Mouse (Mus musculus) midbrain, postnatal 0 days (tissue): ENCODE data around the gene Lsm5. TPM values are rescaled to one million over a fixed set of nuclear protein-coding genes. Genes with fewer than 3 reads are reported as not detected.
A peak's percentile ranks its signal among the peaks of the same experiment; 100 is the strongest.

Experiments used
- ATAC-seq: fragments of 200-750 bp; cut with Nextera tagmentation; 2 replicates; pipeline ENCODE4 v1.8.0; 2017; ENCODE audit warnings: moderate number of reproducible peaks, mild to moderate bottlenecking, moderate TSS enrichment, moderate library complexity; ENCODE audit not compliant: low FRiP score
- DNase-seq: peaks from one replicate; pipeline ENCODE4 v3.0.0-alpha.2; 2015; ENCODE audit warnings: low spot score
- H3K27ac ChIP-seq: fragments of 300-500 bp; sonication (generic); 2 replicates; pipeline ENCODE4 v1.5.1; 2014; ENCODE audit warnings: low read depth, mild to moderate bottlenecking, low read length, mixed read lengths
- H3K27me3 ChIP-seq: fragments of 300-500 bp; sonication (generic); 2 replicates; pipeline ENCODE4 v1.6.1; 2014; ENCODE audit warnings: low read length, control low read depth, mixed read lengths; ENCODE audit not compliant: insufficient read depth
- H3K36me3 ChIP-seq: fragments of 300-500 bp; sonication (generic); 2 replicates; pipeline ENCODE4 v1.6.1; 2014; ENCODE audit warnings: low read length, control low read depth, mixed read lengths; ENCODE audit not compliant: insufficient read depth
- H3K4me1 ChIP-seq: fragments of 300-500 bp; sonication (generic); 2 replicates; pipeline ENCODE4 v1.6.1; 2014; ENCODE audit warnings: mild to moderate bottlenecking, control low read depth, antibody characterized with exemption, low read length, mixed read lengths; ENCODE audit not compliant: insufficient read depth
- H3K4me2 ChIP-seq: fragments of 300-500 bp; sonication (generic); 2 replicates; pipeline ENCODE4 v1.6.1; 2014; ENCODE audit warnings: low read depth, mild to moderate bottlenecking, low read length, mixed read lengths; ENCODE audit not compliant: poor library complexity, severe bottlenecking
- H3K4me3 ChIP-seq: fragments of 300-500 bp; sonication (generic); 2 replicates; pipeline ENCODE4 v1.5.1; 2014; ENCODE audit warnings: low read depth, mild to moderate bottlenecking, low read length, moderate library complexity
- H3K9ac ChIP-seq: fragments of 300-500 bp; sonication (generic); replicated peaks from 2 replicates; pipeline ENCODE4 v1.6.1; 2014; ENCODE audit warnings: mild to moderate bottlenecking, low read length, moderate library complexity, mixed read lengths; ENCODE audit not compliant: poor library complexity, severe bottlenecking
- H3K9me3 ChIP-seq: fragments of 300-500 bp; sonication (generic); 2 replicates; pipeline ENCODE4 v1.6.1; 2016; ENCODE audit warnings: low read length, control low read depth
- CTCF ChIP-seq: IDR thresholded peaks from 2 replicates; pipeline ENCODE4 v1.5.1; 2016; ENCODE audit warnings: antibody characterized with exemption, mild to moderate bottlenecking
- WGBS: fragments of 180-500 bp; shearing (Covaris S2); extraction: QIAGEN DNeasy Blood & Tissue Kit; methylation state at CpG from one replicate; pipeline ENCODE4 v1.1.7; 2014; 5-methylcytosine and 5-hydroxymethylcytosine counted together
- polyA plus RNA-seq: library from polyadenylated mRNA; unstranded; fragments of >200 nt; fragmentation: Nextera tagmentation; extraction: Ambion mirVana; gene quantifications from 2 replicates; pipeline ENCODE4 v1.2.1, GENCODE M21; 2015
- total RNA-seq: library from RNA; depleted of rRNA; stranded (reverse); fragments of >200 nt; gene quantifications from 2 replicates; pipeline ENCODE4 v1.2.3, GENCODE M21; 2014

Gene Lsm5
- total and polyA plus RNA-seq, 2 experiments from 2014 or later: 36.8 to 90.5 TPM

DNA sequence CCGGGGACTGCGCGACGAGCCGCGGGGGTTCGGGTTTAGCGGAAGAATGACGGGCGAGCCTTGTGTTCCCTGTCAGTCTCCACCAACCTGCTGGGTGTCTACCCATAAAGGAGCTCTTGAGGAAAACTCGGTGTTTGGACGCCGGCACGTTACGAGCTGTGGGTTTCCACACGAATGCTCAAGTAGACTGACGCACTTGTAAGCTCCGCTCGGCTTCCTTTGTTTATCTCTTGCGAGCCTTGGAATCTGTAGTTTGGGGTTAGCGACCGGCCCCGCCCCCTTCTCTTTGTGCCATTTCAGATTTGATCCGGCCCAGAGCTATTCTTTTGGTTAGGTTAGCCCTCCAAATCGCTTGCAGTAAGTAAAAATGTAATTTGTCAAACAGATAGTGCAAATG lies 10.8 kb upstream of the Lsm5 start:
- WGBS: under 1% methylated on average over 25 of the region's 25 CpGs
- H3K27me3 ChIP-seq: no peaks in the 10 kb centered on the region
- H3K36me3 ChIP-seq: no peaks in the 10 kb centered on the region
- peak overlapping the region; percentile 93 for H3K27ac ChIP-seq
- H3K4me3 ChIP-seq: peak overlapping the region; percentile 82
- ATAC-seq: peak; percentile 72
- no peaks in the 10 kb centered on the region for H3K9me3 ChIP-seq
- peaks cover 2% of the 10 kb centered on the region; the same call in 1 of the 2 replicates for H3K4me1 ChIP-seq
- peak; percentile 78 for DNase-seq
- peak overlapping the region; percentile 62 for H3K4me2 ChIP-seq
- TF ChIP-seq CTCF: no peak
- peak overlapping the region; percentile 80 for H3K9ac ChIP-seq

GRCm38 (mm10) chr6:56714574-56715269 lies 10.2 kb upstream of the Lsm5 start, which contains the start of gene Avl9:
Avl9 (plus strand) TSS chr6:56714899.
- Histone ChIP-seq H3K9me3 (no peaks in the 10 kb centered on the region), H3K36me3 (no peaks in the 10 kb centered on the region), H3K4me2 (peak within 1 kb of the TSS; percentile 62), H3K27me3 (no peaks in the 10 kb centered on the region), H3K27ac (peak within 1 kb of the TSS; percentile 93), H3K4me3 (peak within 1 kb of the TSS; percentile 82), H3K4me1 (peaks cover 2% of the 10 kb centered on the region; the same call in 1 of the 2 replicates), H3K9ac (peak within 1 kb of the TSS; percentile 80)
- under 1% methylated on average over 61 of the region's 64 CpGs for WGBS
- DNase-seq (peak; percentile 96), ATAC-seq (peak; percentile 96)
- TF ChIP-seq CTCF: peak; percentile 73

DNA sequence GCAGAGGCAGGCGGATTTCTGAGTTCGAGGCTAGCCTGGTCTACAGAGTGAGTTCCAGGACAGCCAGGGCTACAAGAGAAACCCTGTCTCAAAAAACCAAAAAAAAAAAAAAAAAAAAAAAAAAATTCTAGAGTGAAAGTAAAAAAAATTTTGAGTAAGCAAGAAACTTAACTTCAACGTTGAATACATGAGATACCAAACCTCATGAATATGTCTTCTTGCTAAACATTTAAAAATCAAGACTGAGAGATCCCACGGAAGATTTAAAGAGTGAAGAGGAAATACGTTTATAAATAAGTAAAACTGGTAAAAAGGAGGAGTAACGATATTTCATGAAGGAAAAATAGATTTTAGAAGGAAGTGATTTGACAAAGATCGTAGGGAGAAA lies 9.7 kb upstream of the Lsm5 start:
- DNase-seq (no peak), ATAC-seq (no peak)
- H3K36me3 ChIP-seq: no peaks in the 10 kb centered on the region
- H3K9ac ChIP-seq: peak overlapping the region; percentile 80; the same call in 1 of the 2 replicates
- H3K4me2 ChIP-seq: peak overlapping the region; percentile 62
- WGBS: 41% methylated on average over 7 of the region's 7 CpGs
- peak overlapping the region; percentile 82 for H3K4me3 ChIP-seq
- H3K27me3 ChIP-seq: no peaks in the 10 kb centered on the region
- H3K9me3 ChIP-seq: no peaks in the 10 kb centered on the region
- no peak for TF ChIP-seq CTCF
- H3K27ac ChIP-seq: peak overlapping the region; percentile 93
- peaks cover 2% of the 10 kb centered on the region; the same call in 1 of the 2 replicates for H3K4me1 ChIP-seq

DNA sequence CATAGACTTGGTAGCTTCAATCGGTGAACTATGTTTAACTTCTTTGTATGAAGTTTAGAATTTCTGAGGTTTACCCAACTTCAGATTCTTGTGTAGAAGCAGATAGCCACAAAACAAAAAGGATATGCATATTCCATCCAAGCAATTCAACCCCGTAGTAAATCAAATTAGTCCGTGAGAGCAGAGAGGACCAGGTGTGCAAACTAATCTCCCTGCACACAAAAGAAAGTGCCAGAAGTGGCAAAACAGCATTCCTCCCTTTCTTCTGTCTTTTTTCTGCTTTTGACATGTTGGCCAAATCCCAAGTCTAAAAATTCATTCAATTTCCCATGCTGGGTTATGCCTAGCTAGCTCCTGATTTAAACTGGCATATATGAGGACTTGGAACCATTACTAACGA lies 12.1 kb downstream of the Lsm5 start:
- no peak overlapping the region for H3K9ac ChIP-seq
- H3K27me3 ChIP-seq: no peaks in the 10 kb centered on the region
- no peaks in the 10 kb centered on the region for H3K4me1 ChIP-seq
- WGBS: 47% methylated on average over 4 of the region's 4 CpGs
- H3K9me3 ChIP-seq: no peaks in the 10 kb centered on the region
- ATAC-seq: no peak
- no peak overlapping the region for H3K27ac ChIP-seq
- no peak overlapping the region for H3K4me2 ChIP-seq
- no peak for DNase-seq
- no peak for TF ChIP-seq CTCF
- no peaks in the 10 kb centered on the region for H3K36me3 ChIP-seq
- no peak overlapping the region for H3K4me3 ChIP-seq

DNA sequence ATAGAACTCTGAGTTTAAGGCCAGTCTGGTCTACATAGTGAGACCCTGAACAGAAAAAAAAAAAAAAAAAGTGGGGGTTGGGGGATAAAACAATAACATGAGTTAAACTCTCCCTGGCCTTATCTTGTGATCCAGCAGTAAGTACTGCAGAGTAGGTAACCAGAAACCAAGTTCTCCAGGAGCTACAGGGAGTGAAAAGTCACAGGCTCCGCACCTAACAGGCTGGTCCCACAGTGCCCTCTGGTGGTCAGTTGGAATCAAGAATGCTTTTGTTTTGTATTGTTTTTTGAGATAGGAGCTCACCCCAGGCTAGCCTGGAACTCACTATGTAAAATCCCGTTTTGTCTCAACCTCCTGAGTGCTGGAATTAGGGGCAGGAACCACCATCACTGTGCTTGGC lies 13.3 kb downstream of the Lsm5 start:
- Histone ChIP-seq H3K9ac (no peak overlapping the region), H3K27ac (no peak overlapping the region), H3K27me3 (no peaks in the 10 kb centered on the region), H3K36me3 (no peaks in the 10 kb centered on the region), H3K4me2 (no peak overlapping the region), H3K4me3 (no peak overlapping the region), H3K4me1 (no peaks in the 10 kb centered on the region), H3K9me3 (no peaks in the 10 kb centered on the region)
- 1% methylated on average over 2 of the region's 2 CpGs for WGBS
- ATAC-seq (0 out of 2 replicates have a peak, but pooled peaks have one; percentile 13), DNase-seq (peak; percentile 88)
- peak; percentile 84 for TF ChIP-seq CTCF

GRCm38 (mm10) chr6:56688238-56688637 lies 16.3 kb downstream of the Lsm5 start:
- H3K9ac ChIP-seq: no peak overlapping the region
- no peak overlapping the region for H3K4me2 ChIP-seq
- H3K4me3 ChIP-seq: no peak overlapping the region
- 86% methylated on average over 3 of the region's 3 CpGs for WGBS
- H3K4me1 ChIP-seq: no peaks in the 10 kb centered on the region
- no peak overlapping the region for H3K27ac ChIP-seq
- no peaks in the 10 kb centered on the region for H3K27me3 ChIP-seq
- no peaks in the 10 kb centered on the region for H3K9me3 ChIP-seq
- ATAC-seq: no peak
- no peaks in the 10 kb centered on the region for H3K36me3 ChIP-seq
- DNase-seq: no peak
- no peak for TF ChIP-seq CTCF
